Mouse (Mus musculus) kidney, embryonic 16.5 days (tissue): ENCODE results near the gene Vwa3a. TPM values are rescaled to one million over a fixed set of nuclear protein-coding genes. Genes with fewer than 3 reads are reported as not detected.
"Not testable (repeated sequence)": the region's sequence is repeated elsewhere in the genome, so short reads cannot be mapped to it uniquely, and the experiment has no call there.

Source experiments
- ATAC-seq: fragments of 200-750 bp; cut with Nextera tagmentation; 2 replicates; pipeline ENCODE4 v1.8.0; 2017; ENCODE audit warnings: moderate TSS enrichment; ENCODE audit not compliant: low FRiP score, low TSS enrichment
- H3K27ac ChIP-seq: fragments of 300-500 bp; sonication (generic); 2 replicates; pipeline ENCODE4 v1.5.1; 2014; ENCODE audit warnings: low read length
- H3K27me3 ChIP-seq: fragments of 300-500 bp; sonication (generic); 2 replicates; pipeline ENCODE4 v1.6.1; 2014; ENCODE audit warnings: low read length, control low read depth, mixed read lengths; ENCODE audit not compliant: insufficient read depth
- H3K36me3 ChIP-seq: fragments of 300-500 bp; sonication (generic); 2 replicates; pipeline ENCODE4 v1.6.1; 2014; ENCODE audit warnings: low read length, control low read depth, mixed read lengths; ENCODE audit not compliant: insufficient read depth
- H3K4me1 ChIP-seq: fragments of 300-500 bp; sonication (generic); 2 replicates; pipeline ENCODE4 v1.6.1; 2014; ENCODE audit warnings: low read length, control low read depth, mixed read lengths; ENCODE audit not compliant: insufficient read depth
- H3K4me2 ChIP-seq: fragments of 300-500 bp; sonication (generic); replicated peaks from 2 replicates; pipeline ENCODE4 v1.6.1; 2014; ENCODE audit warnings: low read depth, low read length
- H3K4me3 ChIP-seq: fragments of 300-500 bp; sonication (generic); 2 replicates; pipeline ENCODE4 v1.5.1; 2014; ENCODE audit warnings: mild to moderate bottlenecking, low read length
- H3K9ac ChIP-seq: fragments of 300-500 bp; sonication (generic); replicated peaks from 2 replicates; pipeline ENCODE4 v1.6.1; 2014; ENCODE audit warnings: low read length
- H3K9me3 ChIP-seq: fragments of 300-500 bp; sonication (generic); 2 replicates; pipeline ENCODE4 v1.6.1; 2016; ENCODE audit warnings: low read length, control low read depth
- WGBS: fragments of 180-500 bp; shearing (Covaris S2); extraction: QIAGEN DNeasy Blood & Tissue Kit; methylation state at CpG from one replicate; pipeline ENCODE4 v1.1.7; 2014; 5-methylcytosine and 5-hydroxymethylcytosine counted together
- polyA plus RNA-seq: library from polyadenylated mRNA; unstranded; fragments of >200 nt; fragmentation: Nextera tagmentation; extraction: Ambion mirVana; gene quantifications from 2 replicates; pipeline ENCODE4 v1.2.1, GENCODE M21; 2015

Gene Vwa3a
- polyA plus RNA-seq, 1 experiment from 2014 or later, result 0.11 TPM

- not testable (repeated sequence) for H3K36me3 ChIP-seq, H3K9ac ChIP-seq, ATAC-seq, H3K27me3 ChIP-seq, H3K4me3 ChIP-seq, H3K4me1 ChIP-seq, H3K4me2 ChIP-seq, H3K9me3 ChIP-seq, H3K27ac ChIP-seq
- 91% methylated on average over 11 of the region's 11 CpGs for WGBS
Measured at GRCm38 (mm10) chr7:120713951-120714350, 25.2 kb upstream of the Vwa3a start.

GRCm38 (mm10) chr7:120717261-120717660 is 21.9 kb upstream of the Vwa3a start:
- Histone ChIP-seq H3K27me3 (no peaks in the 10 kb centered on the region), H3K4me3 (no peak overlapping the region), H3K27ac (no peak overlapping the region), H3K4me2 (no peak overlapping the region), H3K9me3 (no peaks in the 10 kb centered on the region), H3K4me1 (0 out of 2 replicates have a peak, but pooled peaks cover 5% of the 10 kb centered on the region), H3K9ac (no peak overlapping the region), H3K36me3 (peaks cover 6% of the 10 kb centered on the region; the same call in 1 of the 2 replicates)
- WGBS, result 62% methylated on average over 2 of the region's 2 CpGs
- no peak for ATAC-seq

GRCm38 (mm10) chr7:120721051-120721450 is 18.1 kb upstream of the Vwa3a start:
- Histone ChIP-seq H3K4me2 (no peak overlapping the region), H3K9ac (no peak overlapping the region), H3K9me3 (no peaks in the 10 kb centered on the region), H3K4me1 (0 out of 2 replicates have a peak, but pooled peaks cover 5% of the 10 kb centered on the region), H3K36me3 (peaks cover 3% of the 10 kb centered on the region; the same call in 1 of the 2 replicates), H3K27me3 (no peaks in the 10 kb centered on the region), H3K4me3 (no peak overlapping the region), H3K27ac (no peak overlapping the region)
- no peak for ATAC-seq
- WGBS, result 90% methylated on average over 5 of the region's 5 CpGs

GRCm38 (mm10) chr7:120721456-120721855 is 17.7 kb upstream of the Vwa3a start:
- 66% methylated on average over 8 of the region's 8 CpGs for WGBS
- peaks cover 3% of the 10 kb centered on the region; the same call in 1 of the 2 replicates for H3K36me3 ChIP-seq
- no peak overlapping the region for H3K9ac ChIP-seq
- no peak for ATAC-seq
- H3K27ac ChIP-seq, result no peak overlapping the region
- no peak overlapping the region for H3K4me3 ChIP-seq
- 0 out of 2 replicates have a peak, but pooled peaks cover 5% of the 10 kb centered on the region for H3K4me1 ChIP-seq
- no peaks in the 10 kb centered on the region for H3K9me3 ChIP-seq
- no peak overlapping the region for H3K4me2 ChIP-seq
- no peaks in the 10 kb centered on the region for H3K27me3 ChIP-seq

GRCm38 (mm10) chr7:120722063-120722462 is 17.1 kb upstream of the Vwa3a start:
- Histone ChIP-seq H3K36me3 (peaks cover 3% of the 10 kb centered on the region; the same call in 1 of the 2 replicates), H3K4me2 (no peak overlapping the region), H3K4me1 (0 out of 2 replicates have a peak, but pooled peaks cover 5% of the 10 kb centered on the region), H3K9ac (no peak overlapping the region), H3K27me3 (no peaks in the 10 kb centered on the region), H3K9me3 (no peaks in the 10 kb centered on the region), H3K27ac (no peak overlapping the region), H3K4me3 (no peak overlapping the region)
- 90% methylated on average over 4 of the region's 4 CpGs for WGBS
- no peak for ATAC-seq

GRCm38 (mm10) chr7:120722839-120723278 is 16.3 kb upstream of the Vwa3a start:
- Histone ChIP-seq H3K36me3 (peaks cover 3% of the 10 kb centered on the region; the same call in 1 of the 2 replicates), H3K27ac (no peak overlapping the region), H3K27me3 (no peaks in the 10 kb centered on the region), H3K4me1 (0 out of 2 replicates have a peak, but pooled peaks cover 3% of the 10 kb centered on the region), H3K4me3 (no peak overlapping the region), H3K9me3 (no peaks in the 10 kb centered on the region), H3K4me2 (no peak overlapping the region), H3K9ac (no peak overlapping the region)
- 75% methylated on average over 8 of the region's 8 CpGs for WGBS
- no peak for ATAC-seq

- Histone ChIP-seq H3K36me3 (no peaks in the 10 kb centered on the region), H3K27me3 (no peaks in the 10 kb centered on the region), H3K4me3 (no peak overlapping the region), H3K27ac (no peak overlapping the region), H3K4me1 (no peaks in the 10 kb centered on the region), H3K9me3 (no peaks in the 10 kb centered on the region), H3K4me2 (no peak overlapping the region), H3K9ac (no peak overlapping the region)
- 0 out of 2 replicates have a peak, but pooled peaks have one; percentile 23 for ATAC-seq
- WGBS, result 78% methylated on average over 3 of the region's 3 CpGs
Measured at GRCm38 (mm10) chr7:120727581-120727980, 11.5 kb upstream of the Vwa3a start.

GRCm38 (mm10) chr7:120729635-120730034 is 9.5 kb upstream of the Vwa3a start:
- ATAC-seq, result no peak
- no peaks in the 10 kb centered on the region for H3K27me3 ChIP-seq
- no peak overlapping the region for H3K4me2 ChIP-seq
- H3K36me3 ChIP-seq, result 0 out of 2 replicates have a peak, but pooled peaks cover 4% of the 10 kb centered on the region
- no peak overlapping the region for H3K4me3 ChIP-seq
- no peak overlapping the region for H3K9ac ChIP-seq
- no peaks in the 10 kb centered on the region for H3K4me1 ChIP-seq
- WGBS, result 72% methylated on average over 5 of the region's 5 CpGs
- no peak overlapping the region for H3K27ac ChIP-seq
- H3K9me3 ChIP-seq, result no peaks in the 10 kb centered on the region

- H3K9ac ChIP-seq, result no peak overlapping the region
- ATAC-seq, result peak; percentile 79
- H3K27me3 ChIP-seq, result no peaks in the 10 kb centered on the region
- no peaks in the 10 kb centered on the region for H3K4me1 ChIP-seq
- no peak overlapping the region for H3K4me2 ChIP-seq
- H3K9me3 ChIP-seq, result no peaks in the 10 kb centered on the region
- no peak overlapping the region for H3K27ac ChIP-seq
- WGBS, result 74% methylated on average over 7 of the region's 7 CpGs
- no peak overlapping the region for H3K4me3 ChIP-seq
- H3K36me3 ChIP-seq, result 0 out of 2 replicates have a peak, but pooled peaks cover 5% of the 10 kb centered on the region
Measured at GRCm38 (mm10) chr7:120732906-120733305, 6.2 kb upstream of the Vwa3a start.

GRCm38 (mm10) chr7:120739558-120740101 is 512 bp downstream of the Vwa3a start:
- H3K4me2 ChIP-seq, result no peak overlapping the region
- no peaks in the 10 kb centered on the region for H3K9me3 ChIP-seq
- WGBS, result 18% methylated on average over 5 of the region's 5 CpGs
- no peaks in the 10 kb centered on the region for H3K27me3 ChIP-seq
- 0 out of 2 replicates have a peak, but pooled peaks have one; percentile 65 for ATAC-seq
- no peaks in the 10 kb centered on the region for H3K4me1 ChIP-seq
- H3K36me3 ChIP-seq, result 0 out of 2 replicates have a peak, but pooled peaks cover 2% of the 10 kb centered on the region
- H3K9ac ChIP-seq, result no peak overlapping the region
- H3K27ac ChIP-seq, result no peak overlapping the region
- H3K4me3 ChIP-seq, result no peak overlapping the region
